Comparison of ENCODE assay signal across 16 mouse cellular contexts in the genomic region with DNA sequence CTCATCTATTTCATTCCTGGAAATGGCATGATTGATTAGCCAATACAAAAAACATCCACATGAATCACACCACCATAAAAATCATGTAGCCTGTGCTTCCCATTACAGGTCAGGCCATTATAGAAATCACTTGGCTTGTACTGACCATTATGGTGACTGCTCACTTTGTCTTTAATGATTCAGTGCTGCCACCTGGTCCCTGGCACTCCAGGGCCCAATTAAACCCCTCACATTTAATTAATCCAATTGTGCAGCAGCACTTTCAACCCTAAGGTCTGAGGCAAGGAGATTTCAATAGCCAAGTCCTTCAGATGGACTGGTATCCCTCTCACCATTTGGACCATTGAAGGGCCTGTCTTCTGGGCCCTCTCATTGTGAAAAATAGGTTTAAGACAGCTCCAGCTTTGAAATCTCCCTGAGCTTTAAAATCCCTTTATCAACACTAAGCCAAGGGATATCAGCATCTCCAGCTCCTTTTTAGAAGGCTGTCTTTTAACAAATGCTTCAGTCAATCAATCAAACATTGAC.
"Had no signal": no experiment of that assay in that cellular context is flagged by ENCODE, and none has a peak within 500 bp of the region (broad histone marks: within the 10 kb centered on the region; RNA-seq: fewer than 3 reads in every experiment).

No protein-coding gene starts in this region.

- H3K4me1 ChIP-seq: limb, embryonic 15.5 days; liver, embryonic 12.5 days; lung, embryonic 15.5 days; megakaryocyte, embryonic 14.5 days had no signal

- DNase-seq: kidney, adult 11 months; kidney, adult 9 months; kidney, postnatal 10 days; kidney, postnatal 4 days; lung, postnatal 14 days; right cerebral cortex, adult 18-20 months; right cerebral cortex, postnatal 25 days had no signal

- H3K9ac ChIP-seq: limb, embryonic 15.5 days; liver, embryonic 12.5 days; lung, embryonic 15.5 days had no signal

- H3K27ac ChIP-seq: layer of hippocampus, adult 2 months; left cerebral cortex, adult 2 months; limb, embryonic 15.5 days; liver, embryonic 12.5 days; lung, embryonic 15.5 days; macrophage; stomach, postnatal 0 days had no signal

- H3K4me2 ChIP-seq: limb, embryonic 15.5 days; liver, embryonic 12.5 days; lung, embryonic 15.5 days had no signal

- H3K9me3 ChIP-seq: limb, embryonic 15.5 days; liver, embryonic 12.5 days; lung, embryonic 15.5 days; megakaryocyte, embryonic 14.5 days had no signal

- H3K36me3 ChIP-seq: limb, embryonic 15.5 days; liver, embryonic 12.5 days; lung, embryonic 15.5 days had no signal

- H3K4me3 ChIP-seq: layer of hippocampus, adult 2 months; left cerebral cortex, adult 2 months; limb, embryonic 15.5 days; liver, embryonic 12.5 days; lung, embryonic 15.5 days; megakaryocyte, embryonic 14.5 days; myocyte had no signal

- H3K27me3 ChIP-seq: limb, embryonic 15.5 days; liver, embryonic 12.5 days; lung, embryonic 15.5 days; megakaryocyte, embryonic 14.5 days had no signal

- ATAC-seq: liver, embryonic 12.5 days had no signal
